Mouse (Mus musculus): ENCODE measurements around the gene Cela3b.
"Not testable (repeated sequence)": the region's sequence is repeated elsewhere in the genome, so short reads cannot be mapped to it uniquely, and the experiment has no call there.

The Cela3b gene

DNA sequence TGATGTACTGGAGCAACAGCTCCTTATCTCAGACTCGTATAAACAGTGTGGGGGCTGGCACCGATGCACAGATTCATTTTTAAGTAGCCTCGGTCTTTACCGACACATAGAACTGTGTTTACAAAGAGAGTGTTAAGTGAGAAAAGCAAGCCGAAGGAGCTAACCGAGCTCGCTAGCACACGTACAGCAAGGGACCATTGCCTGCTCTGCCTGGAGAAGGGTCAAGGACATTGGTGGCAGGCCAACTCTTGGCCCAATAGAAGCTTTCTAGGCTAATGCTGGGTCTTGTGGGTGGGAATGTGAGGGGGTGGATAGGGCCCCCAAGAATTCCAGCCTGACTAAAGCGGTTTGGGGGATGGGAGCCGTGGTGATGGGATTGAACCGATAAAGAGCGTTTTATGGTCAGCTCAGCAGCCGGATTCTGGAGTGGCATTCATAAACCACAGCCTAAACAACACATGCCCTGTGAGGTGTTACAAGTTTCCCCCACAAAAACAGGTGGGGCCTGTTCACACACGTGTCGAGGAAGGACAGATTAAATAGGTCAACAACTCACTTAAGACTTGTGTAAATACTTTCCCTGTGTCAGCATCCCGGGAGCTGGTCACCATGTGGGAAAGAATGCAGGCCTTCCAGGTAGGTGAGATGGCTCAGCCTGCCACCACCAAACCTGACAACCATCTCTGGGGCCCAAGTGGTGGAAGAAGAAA is 31.8 kb upstream of the Cela3b start:
- no peak for DNase-seq (ENCODE audit: low spot score)

DNA sequence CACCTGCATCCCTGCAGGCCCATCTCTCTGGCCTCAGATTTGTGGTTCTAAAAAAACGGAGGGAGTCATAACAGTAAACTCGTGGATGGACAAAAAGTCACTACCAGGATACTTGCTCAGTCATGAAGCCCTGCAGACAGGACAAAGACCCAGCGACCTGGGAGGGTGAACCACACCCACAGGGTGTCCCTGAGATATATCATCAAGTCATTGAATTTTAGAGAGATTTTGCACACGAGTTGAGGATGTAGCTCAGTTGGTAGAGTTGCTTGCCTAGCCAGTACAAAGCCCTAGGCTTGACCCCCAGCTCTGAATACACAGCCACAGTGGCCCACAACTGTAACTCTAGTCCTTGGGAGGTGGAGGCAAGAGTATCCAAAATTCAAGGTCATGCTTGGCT is 30.9 kb upstream of the Cela3b start:
- DNase-seq (ENCODE audit: low spot score): no peak

GRCm38 (mm10) chr4:137460676-137461075 is 30.3 kb upstream of the Cela3b start:
- no peak for DNase-seq (ENCODE audit: low spot score)

DNA sequence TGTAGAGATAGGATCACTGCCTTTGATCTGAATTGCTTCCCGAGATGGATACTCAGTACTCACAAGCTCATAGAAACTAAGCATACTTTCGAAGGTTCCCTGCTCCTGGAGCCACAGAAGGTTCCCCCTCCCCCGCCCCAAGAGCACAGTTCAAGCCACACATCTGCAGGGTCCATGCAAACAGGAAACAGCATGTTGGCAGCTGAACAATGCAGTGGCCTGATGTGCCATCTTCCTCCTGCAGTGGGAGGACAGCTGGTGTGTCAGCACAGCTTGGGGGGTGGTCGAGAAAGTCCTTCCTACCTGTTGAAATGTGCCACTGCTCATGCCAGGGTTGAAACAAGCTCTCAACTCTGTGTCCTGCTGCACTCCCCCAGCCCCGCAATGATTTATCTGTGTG is 28.5 kb upstream of the Cela3b start:
- no peak for DNase-seq (ENCODE audit: low spot score)

DNA sequence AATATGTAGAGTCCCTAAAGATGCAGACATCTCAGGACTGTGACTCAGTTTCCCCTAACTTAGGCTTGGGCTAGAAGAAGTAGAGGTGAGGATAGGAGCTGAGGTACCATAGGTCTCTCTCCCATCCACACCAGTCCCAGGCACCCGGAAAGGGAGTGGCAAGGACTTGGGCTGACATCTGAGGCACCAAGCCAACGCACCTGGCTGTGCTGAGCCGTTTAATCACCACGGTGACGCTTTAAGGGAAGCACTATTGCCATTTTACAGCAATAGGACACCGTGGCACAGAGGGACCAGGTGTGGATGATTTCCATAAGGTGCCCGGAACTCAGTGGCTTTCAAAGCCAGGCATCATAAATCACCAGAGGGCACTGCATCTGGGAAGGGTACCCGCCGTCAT is 28.0 kb upstream of the Cela3b start:
- DNase-seq (ENCODE audit: low spot score): no peak

- DNase-seq (ENCODE audit: low spot score): no peak
These were observed 27.0 kb upstream of the Cela3b start for GRCm38 (mm10) chr4:137457292-137457691.

DNA sequence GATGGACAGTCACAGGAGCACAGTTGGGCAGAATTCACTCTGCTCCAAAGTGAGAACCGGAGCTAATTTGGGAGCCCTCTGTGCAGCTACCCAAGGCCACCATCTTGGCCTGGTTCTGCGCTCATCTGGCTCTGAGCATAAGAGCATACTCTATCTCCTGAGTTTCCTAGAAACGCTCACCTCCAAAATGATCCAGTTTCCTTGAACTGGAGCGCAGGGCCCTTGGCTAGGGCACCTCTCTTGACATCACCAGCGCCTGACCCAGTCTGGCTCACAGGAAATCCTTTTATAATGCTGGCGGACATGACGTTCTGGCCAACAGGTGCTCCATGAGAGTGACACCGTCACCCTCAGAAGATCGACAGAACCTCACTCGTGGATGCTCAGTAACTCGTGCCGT is 26.2 kb upstream of the Cela3b start:
- no peak for DNase-seq (ENCODE audit: low spot score)

DNA sequence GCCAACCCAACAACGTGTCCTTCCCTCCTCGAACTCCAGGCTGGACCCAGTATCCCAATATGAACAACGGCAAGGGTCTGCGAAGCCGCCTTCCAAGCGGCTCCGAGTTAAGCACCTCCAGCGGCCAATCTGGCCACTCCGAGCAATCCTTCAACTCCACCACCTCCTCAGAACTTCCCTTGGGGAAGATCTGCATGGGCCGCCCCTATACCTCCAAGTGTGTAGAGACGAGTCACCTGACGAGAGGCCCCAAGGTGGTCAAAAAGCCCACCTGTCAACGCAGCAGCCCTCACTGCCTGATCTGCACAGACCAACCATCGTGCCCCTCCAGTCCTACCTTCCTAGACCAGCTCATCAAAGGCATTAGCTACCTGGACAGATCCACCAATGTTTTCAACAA is 24.2 kb upstream of the Cela3b start:
- no peak for DNase-seq (ENCODE audit: low spot score)

DNA sequence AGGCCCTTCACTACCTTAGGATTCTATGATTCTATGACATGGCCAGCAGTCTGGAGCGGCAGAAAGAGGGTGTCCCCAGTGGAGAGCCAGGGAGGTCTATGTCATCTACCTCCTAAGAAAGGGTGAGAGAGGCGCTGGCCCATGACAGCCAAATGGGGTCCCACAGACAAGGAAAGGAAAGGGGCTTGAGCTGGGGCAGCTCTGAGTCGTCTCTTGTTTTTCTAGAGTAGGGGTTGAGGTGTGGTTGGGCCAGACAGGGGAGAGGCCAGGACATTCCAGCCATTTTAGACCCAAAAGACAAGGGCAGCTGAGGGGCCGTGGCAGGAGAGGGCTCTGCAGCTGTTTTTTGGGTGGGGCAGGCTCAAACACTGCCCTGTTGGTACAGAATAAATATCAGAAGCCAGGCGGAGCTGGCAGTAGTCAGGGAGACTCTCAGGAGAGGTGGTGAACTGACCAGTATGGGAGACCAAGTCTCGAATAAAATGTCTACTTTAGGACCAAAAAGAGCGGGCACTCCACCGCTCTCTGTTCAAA is 23.0 kb upstream of the Cela3b start, which contains the start of gene 1700013G24Rik:
1700013G24Rik (plus strand) TSS at position 51 of the 534 bp plus-strand sequence.
- DNase-seq (ENCODE audit: low spot score): no peak

GRCm38 (mm10) chr4:137452190-137452589 is 21.9 kb upstream of the Cela3b start:
- DNase-seq (ENCODE audit: low spot score): no peak

DNA sequence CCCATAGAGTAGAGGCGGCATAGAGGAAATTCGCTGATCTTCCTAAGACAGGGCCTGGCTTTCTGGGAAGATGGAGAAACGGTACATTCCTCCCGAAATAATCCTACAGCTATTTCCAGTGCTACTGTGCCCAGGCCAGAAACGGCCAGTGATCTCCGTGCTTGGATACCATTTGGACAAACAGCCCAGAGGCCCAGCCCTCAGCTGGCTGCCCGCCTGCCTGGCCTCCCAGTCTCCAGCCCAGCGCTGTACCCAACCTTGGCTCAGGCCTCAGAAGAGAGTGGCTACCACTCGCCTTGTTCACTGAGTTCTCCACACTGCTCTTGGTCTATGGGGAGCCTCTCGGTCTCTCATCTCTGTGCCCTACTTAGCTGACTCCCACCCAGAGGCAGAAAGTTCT is 19.4 kb upstream of the Cela3b start:
- DNase-seq (ENCODE audit: low spot score): no peak

GRCm38 (mm10) chr4:137449132-137449531 is 18.8 kb upstream of the Cela3b start:
- no peak for DNase-seq (ENCODE audit: low spot score)

- DNase-seq (ENCODE audit: low spot score): no peak
These were observed 18.3 kb upstream of the Cela3b start for GRCm38 (mm10) chr4:137448641-137449040.

- DNase-seq (ENCODE audit: low spot score): no peak
These were observed 17.9 kb upstream of the Cela3b start for GRCm38 (mm10) chr4:137448197-137448596.

GRCm38 (mm10) chr4:137447363-137448196 is 17.2 kb upstream of the Cela3b start:
- DNase-seq (ENCODE audit: low spot score): no peak

DNA sequence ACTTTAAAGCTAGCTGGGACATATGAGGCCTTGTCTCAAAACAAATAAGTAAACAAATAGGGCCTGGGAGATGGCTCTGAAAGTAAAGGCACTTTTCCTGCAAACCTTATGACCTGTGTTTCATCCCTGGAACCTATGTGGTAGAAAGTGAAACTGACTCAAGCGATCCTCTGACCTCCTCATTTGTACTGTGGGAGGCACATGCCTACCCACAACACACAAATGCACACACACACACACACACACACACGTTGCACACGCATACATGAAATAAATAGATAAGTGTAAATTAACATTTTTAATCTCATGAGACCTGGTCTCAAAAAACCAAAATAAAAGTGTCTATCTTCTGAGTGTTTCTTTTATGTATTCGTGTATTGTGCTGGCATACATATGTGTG is 15.5 kb upstream of the Cela3b start:
- no peak for DNase-seq (ENCODE audit: low spot score)

DNA sequence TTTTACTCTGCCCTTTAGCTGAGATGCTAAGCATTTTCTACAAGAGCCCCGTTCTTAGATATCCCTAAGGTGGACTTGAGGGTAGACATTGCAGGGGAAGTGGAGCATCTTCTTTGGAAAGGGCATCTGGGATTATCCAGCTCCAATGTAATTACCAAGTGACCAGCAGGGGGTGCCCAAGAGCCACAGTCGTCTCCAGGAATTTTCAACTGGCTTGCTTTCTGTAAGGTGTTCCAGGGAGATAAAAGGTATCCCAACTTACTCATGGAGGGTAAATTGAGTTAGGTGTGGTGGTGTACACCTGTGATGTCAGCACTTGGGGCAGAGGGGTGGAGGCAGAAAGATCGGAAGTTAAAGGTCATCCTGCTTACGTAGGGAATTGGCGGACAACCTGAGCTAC is 13.3 kb upstream of the Cela3b start:
- peak; percentile 53 for DNase-seq (ENCODE audit: low spot score)

- no peak for DNase-seq (ENCODE audit: low spot score)
These were observed 11.0 kb upstream of the Cela3b start for GRCm38 (mm10) chr4:137441332-137441731.

- DNase-seq (ENCODE audit: low spot score): no peak
These were observed 8.5 kb upstream of the Cela3b start for GRCm38 (mm10) chr4:137438842-137439241.

DNA sequence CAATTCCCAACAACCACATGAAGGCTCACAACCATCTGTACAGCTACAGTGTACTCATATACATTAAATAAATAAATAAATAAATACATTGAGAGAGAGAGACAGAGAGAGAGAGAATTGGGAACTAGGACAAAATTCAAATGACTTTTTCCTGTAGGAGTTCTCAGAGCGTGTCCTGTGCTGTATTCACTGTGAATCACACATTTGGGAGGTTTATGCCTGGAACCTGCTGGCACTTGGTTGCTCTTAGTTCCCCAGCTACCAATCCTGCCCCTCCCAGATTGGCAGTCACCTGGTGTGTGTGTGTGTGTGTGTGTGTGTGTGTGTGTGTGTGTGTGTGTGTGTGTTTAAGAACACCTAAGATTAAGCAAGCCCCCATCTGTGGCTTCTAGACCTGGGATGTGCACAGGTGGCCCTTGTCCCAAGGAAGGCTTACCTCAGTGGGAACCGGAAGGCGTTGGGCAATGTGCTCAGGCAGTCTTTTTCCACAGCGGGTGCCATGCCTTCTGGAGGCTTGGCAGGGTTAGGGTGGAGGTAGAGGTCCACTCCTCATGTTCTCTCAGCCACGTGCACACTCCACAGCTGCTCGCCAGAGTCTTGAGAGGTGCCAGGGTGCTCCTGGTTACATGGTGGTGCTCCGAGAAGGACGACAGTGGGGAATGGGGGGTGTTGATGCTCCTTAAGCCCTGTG is 6.8 kb upstream of the Cela3b start:
- no peak for DNase-seq (ENCODE audit: low spot score)

DNA sequence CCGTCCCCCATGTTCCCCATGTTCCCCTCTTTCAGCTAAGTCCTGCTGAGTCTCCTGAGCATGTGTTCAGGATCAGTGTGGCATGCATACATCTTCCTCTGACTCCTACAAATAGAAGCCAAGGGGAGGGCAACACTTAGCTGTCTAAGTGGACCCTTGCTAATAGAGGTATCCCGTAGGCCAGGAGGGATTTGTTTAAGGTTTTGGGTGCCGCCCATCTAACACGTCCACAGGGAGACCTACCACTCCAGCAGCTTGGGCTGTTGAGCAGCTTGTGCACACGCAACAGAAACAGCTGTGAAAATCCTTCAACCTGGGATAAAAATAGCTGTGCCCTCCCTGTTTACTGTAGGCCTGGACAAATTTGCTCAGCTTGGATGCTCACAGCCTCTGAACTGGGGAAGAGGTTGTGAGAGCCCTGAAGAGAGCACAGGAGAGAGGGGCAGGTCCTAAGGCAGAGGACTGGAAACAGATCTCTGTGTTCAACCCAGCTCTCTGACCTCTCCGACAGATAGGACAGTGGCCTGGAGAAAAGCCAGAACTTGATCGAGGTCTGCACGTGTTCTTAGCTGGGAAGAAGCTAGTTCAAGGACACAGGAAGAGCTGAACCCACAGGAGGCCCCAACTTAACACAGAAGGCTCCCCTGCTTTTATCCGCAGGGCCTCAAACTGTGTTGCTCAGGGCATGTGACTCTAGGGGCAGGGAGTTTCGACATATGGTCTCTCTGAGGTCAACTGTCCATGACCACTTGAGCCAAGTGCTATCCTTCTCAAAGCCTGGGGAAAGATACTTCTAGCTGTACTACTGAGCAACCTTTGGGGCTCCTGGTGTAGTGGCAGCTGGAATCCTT is 2.6 kb upstream of the Cela3b start:
- not testable (repeated sequence) for DNase-seq (ENCODE audit: low spot score)

All from yolk sac, embryonic 10.5 days (tissue).